ENCODE assay signal across 10 mouse cellular contexts in genomic region chr4:82148129-82149064, GRCm38 (mm10).
DNase-seq lines count a peak whose midpoint lies in the region; ATAC-seq and TF ChIP-seq lines count a peak whose summit lies in the region.
"Had no signal": no experiment of that assay in that cellular context is flagged by ENCODE, and none has a peak within 500 bp of the region (broad histone marks: within the 10 kb centered on the region; RNA-seq: fewer than 3 reads in every experiment).

No protein-coding gene starts in this region.

- peaks cover 9% of the 10 kb centered on the region for H3K4me1 ChIP-seq in heart, embryonic 12.5 days (replicated peaks)
- H3K4me1 ChIP-seq in limb, embryonic 14.5 days (ENCODE audit: control insufficient read depth, insufficient read depth, low read length), result peaks cover 9% of the 10 kb centered on the region

- DNase-seq in heart, postnatal 10 days, result no peak
- DNase-seq in left cerebral cortex, postnatal 4 days, result peak; percentile 30
- DNase-seq in left cerebral cortex, postnatal 25 days (ENCODE audit: low spot score in 2 of 2), result no peak
- DNase-seq in embryo, embryonic 11 days, result peak; percentile 41
- peak; percentile 51 for DNase-seq in limb, embryonic 14.5 days (ENCODE audit: low spot score)
- no peak for DNase-seq in layer of hippocampus, postnatal 25 days (ENCODE audit: extremely low spot score in 1 of 2, low spot score in 1 of 2)
- no peak for DNase-seq in adrenal gland, adult (ENCODE audit: inconsistent age in 2 of 2, low spot score in 1 of 2)
- DNase-seq: heart, adult 11 months; midbrain, embryonic 14.5 days had no signal

- H3K4me2 ChIP-seq in heart, embryonic 12.5 days, result no peak overlapping the region
- H3K4me2 ChIP-seq in limb, embryonic 14.5 days (replicated peaks; ENCODE audit: low read depth, low read length, severe bottlenecking), result no peak overlapping the region

- ATAC-seq in heart, embryonic 12.5 days (ENCODE audit: insufficient number of reproducible peaks, low FRiP score), result no peak; the same call in 1 of the 2 replicates
- ATAC-seq in limb, embryonic 14.5 days (ENCODE audit: low FRiP score, low read depth), result peak; percentile 30; the same call in 1 of the 2 replicates

- TF ChIP-seq POLR2A in limb, embryonic 14.5 days (IDR thresholded peaks at IDR 0.05; ENCODE audit: borderline replicate concordance, extremely low read depth, insufficient read depth, insufficient read length), result no peak

- WGBS in heart, embryonic 12.5 days, result 30% methylated on average over 6 of the region's 6 CpGs
- 27% methylated on average over 6 of the region's 6 CpGs for WGBS in limb, embryonic 14.5 days

- H3K36me3 ChIP-seq in heart, embryonic 12.5 days, result no peaks in the 10 kb centered on the region
- no peaks in the 10 kb centered on the region for H3K36me3 ChIP-seq in limb, embryonic 14.5 days (ENCODE audit: control insufficient read depth, insufficient read depth, low read length)

- H3K4me3 ChIP-seq in heart, embryonic 12.5 days, result no peak overlapping the region
- no peak overlapping the region for H3K4me3 ChIP-seq in limb, embryonic 14.5 days (replicated peaks; ENCODE audit: low read length)

- no peaks in the 10 kb centered on the region for H3K9me3 ChIP-seq in heart, embryonic 12.5 days (replicated peaks)
- H3K9me3 ChIP-seq in limb, embryonic 14.5 days (ENCODE audit: control insufficient read depth, low read length), result no peaks in the 10 kb centered on the region

- no peak overlapping the region for H3K9ac ChIP-seq in heart, embryonic 12.5 days
- no peak overlapping the region for H3K9ac ChIP-seq in limb, embryonic 14.5 days (ENCODE audit: low read depth, low read length, severe bottlenecking)

- peak overlapping the region; percentile 42 for H3K27ac ChIP-seq in heart, embryonic 12.5 days (ENCODE audit: poor library complexity, severe bottlenecking)
- peak overlapping the region; percentile 65 for H3K27ac ChIP-seq in limb, embryonic 14.5 days (replicated peaks; ENCODE audit: low read depth, low read length)

- H3K27me3 ChIP-seq in heart, embryonic 12.5 days (replicated peaks), result no peaks in the 10 kb centered on the region
- no peaks in the 10 kb centered on the region for H3K27me3 ChIP-seq in limb, embryonic 14.5 days (ENCODE audit: control insufficient read depth, insufficient read depth, low read length)

- intact Hi-C loops in heart, postnatal 10 days (cut with DNase I), result no loop called here
- intact Hi-C loops in left cerebral cortex, postnatal 4 days (cut with DNase I), result no loop called here
- intact Hi-C loops in left cerebral cortex, postnatal 25 days (cut with DNase I), result no loop called here

Comparison
In these comparisons a context has a peak if more than half of its experiments do, and no peak if none do; other contexts are left out.
1. DNase-seq: peak in left cerebral cortex, postnatal 4 days (single experiment), embryo, embryonic 11 days (single experiment) and limb, embryonic 14.5 days (single experiment); none in heart, postnatal 10 days (0 of 2), left cerebral cortex, postnatal 25 days (0 of 2), layer of hippocampus, postnatal 25 days (0 of 2) and adrenal gland, adult (0 of 2).